Mouse (Mus musculus) liver, embryonic 14.5 days (tissue): ENCODE measurements at regions not wholly inside any gene's neighbourhood (a gene's known extent, or its start where the extent isn't known, plus 50 kb on each side); places are given as distances from the start of the nearest gene placed in this dataset.

Experiments
- CTCF ChIP-seq: IDR thresholded peaks from 2 replicates; pipeline ENCODE4 v1.5.1; 2016; ENCODE audit warnings: antibody characterized with exemption, low read depth, control low read depth
- EP300 ChIP-seq: IDR thresholded peaks from 2 replicates; pipeline ENCODE4 v1.6.1; 2016; ENCODE audit warnings: antibody characterized with exemption, low read depth

DNA sequence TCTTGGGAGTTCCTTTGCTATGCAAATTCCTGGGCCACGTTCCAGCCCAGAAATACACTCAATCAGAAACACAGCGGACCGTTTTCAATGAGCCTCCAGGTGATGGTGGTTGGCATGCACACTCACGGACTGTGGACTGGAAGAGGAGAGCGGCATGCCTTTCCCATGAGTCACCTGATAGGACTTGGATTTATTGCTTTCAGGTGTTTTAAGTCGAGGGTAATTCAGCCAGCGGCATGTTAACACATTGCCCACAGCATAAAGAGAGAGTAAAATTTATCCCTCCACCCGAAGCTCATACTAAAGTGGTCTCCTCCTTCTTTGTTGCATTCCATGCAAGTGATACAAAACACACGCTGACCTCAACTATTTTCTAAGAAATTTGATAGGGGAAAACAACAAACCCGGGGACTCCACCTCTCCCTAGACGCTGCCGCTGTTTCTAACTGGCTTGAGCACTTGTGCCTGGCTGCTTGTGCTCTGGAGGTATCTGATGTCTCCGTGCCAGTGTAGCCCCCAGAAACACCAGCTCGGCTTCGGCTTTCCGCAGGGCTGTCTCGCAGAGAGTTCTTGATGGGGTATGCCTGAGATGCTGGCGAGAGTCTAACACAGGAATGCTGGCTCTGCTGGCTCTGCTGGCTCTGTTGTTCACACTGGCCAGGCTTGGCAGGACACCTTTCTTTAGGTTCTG, 208.4 kb upstream of the Tgfbr2 start:
- TF ChIP-seq CTCF (no peak), EP300 (no peak)
